Mouse (Mus musculus) lung, embryonic 15.5 days (tissue): Measurements from ENCODE around the gene Dnah9. TPM values are rescaled to one million over a fixed set of nuclear protein-coding genes. Genes with fewer than 3 reads are reported as not detected.

Experiments used
- ATAC-seq: fragments of 200-750 bp; cut with Nextera tagmentation; 2 replicates; pipeline ENCODE4 v1.8.0; 2017; ENCODE audit warnings: moderate number of reproducible peaks, borderline replicate concordance; ENCODE audit not compliant: low FRiP score, low TSS enrichment; ENCODE audit errors: extremely low read depth
- H3K27ac ChIP-seq: fragments of 300-500 bp; sonication (generic); 2 replicates; pipeline ENCODE4 v1.5.1; 2015; ENCODE audit warnings: moderate library complexity, mild to moderate bottlenecking, inconsistent platforms
- H3K27me3 ChIP-seq: fragments of 300-500 bp; sonication (generic); 2 replicates; pipeline ENCODE4 v1.6.1; 2015; ENCODE audit warnings: inconsistent platforms
- H3K36me3 ChIP-seq: fragments of 300-500 bp; sonication (generic); 2 replicates; pipeline ENCODE4 v1.6.1; 2015; ENCODE audit warnings: inconsistent platforms
- H3K4me1 ChIP-seq: fragments of 300-500 bp; sonication (generic); 2 replicates; pipeline ENCODE4 v1.6.1; 2015; ENCODE audit warnings: inconsistent platforms
- H3K4me2 ChIP-seq: fragments of 300-500 bp; sonication (generic); 2 replicates; pipeline ENCODE4 v1.6.1; 2015; ENCODE audit warnings: inconsistent platforms, mild to moderate bottlenecking, moderate library complexity
- H3K4me3 ChIP-seq: fragments of 300-500 bp; sonication (generic); 2 replicates; pipeline ENCODE4 v1.5.1; 2015; ENCODE audit warnings: mild to moderate bottlenecking, inconsistent platforms
- H3K9ac ChIP-seq: fragments of 300-500 bp; sonication (generic); 2 replicates; pipeline ENCODE4 v1.6.1; 2015; ENCODE audit warnings: inconsistent platforms
- H3K9me3 ChIP-seq: fragments of 300-500 bp; sonication (generic); 2 replicates; pipeline ENCODE4 v1.6.1; 2016; ENCODE audit warnings: inconsistent platforms
- WGBS: fragments of 180-500 bp; shearing (Covaris S2); methylation state at CpG from one replicate; pipeline ENCODE4 v1.1.7; 2015; 5-methylcytosine and 5-hydroxymethylcytosine counted together
- polyA plus RNA-seq: library from polyadenylated mRNA; unstranded; fragments of >200 nt; fragmentation: Nextera tagmentation; extraction: Ambion mirVana; gene quantifications from 2 replicates; pipeline ENCODE4 v1.2.1, GENCODE M21; 2015

Dnah9 gene
- polyA plus RNA-seq, 1 experiment from 2014 or later = 0.42 TPM

- ATAC-seq = no peak
- Histone ChIP-seq H3K4me2 (no peak overlapping the region), H3K9ac (no peak overlapping the region), H3K9me3 (no peaks in the 10 kb centered on the region), H3K4me3 (no peak overlapping the region), H3K27ac (no peak overlapping the region), H3K27me3 (no peaks in the 10 kb centered on the region), H3K4me1 (no peaks in the 10 kb centered on the region), H3K36me3 (no peaks in the 10 kb centered on the region)
- 36% methylated on average over 10 of the region's 10 CpGs for WGBS
These were observed 249.7 kb downstream of the Dnah9 start for GRCm38 (mm10) chr11:65918480-65919236.

DNA sequence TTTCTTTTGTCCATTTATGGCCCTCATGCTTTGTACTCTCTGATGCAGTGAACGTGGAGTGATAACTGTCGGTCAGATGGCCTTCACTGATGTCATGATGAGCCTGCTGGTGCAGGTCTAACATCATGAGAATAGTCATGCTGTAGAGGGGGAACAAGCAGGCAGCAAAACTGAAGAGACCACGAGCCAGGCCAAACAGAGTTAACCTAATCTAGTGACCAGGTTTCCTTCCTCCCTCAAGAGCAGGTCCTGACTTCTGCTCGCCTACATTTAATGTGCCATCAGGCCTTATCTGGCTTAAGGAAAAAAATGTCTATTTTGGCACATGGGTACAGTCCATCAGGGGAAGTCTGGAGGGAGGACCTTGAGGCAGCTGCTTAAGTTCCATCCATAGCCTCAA is 259.2 kb downstream of the Dnah9 start:
- 66% methylated on average over 4 of the region's 4 CpGs for WGBS
- Histone ChIP-seq H3K27me3 (no peaks in the 10 kb centered on the region), H3K36me3 (no peaks in the 10 kb centered on the region), H3K9ac (no peak overlapping the region), H3K4me3 (no peak overlapping the region), H3K9me3 (no peaks in the 10 kb centered on the region), H3K27ac (no peak overlapping the region), H3K4me1 (no peaks in the 10 kb centered on the region), H3K4me2 (no peak overlapping the region)
- no peak for ATAC-seq

DNA sequence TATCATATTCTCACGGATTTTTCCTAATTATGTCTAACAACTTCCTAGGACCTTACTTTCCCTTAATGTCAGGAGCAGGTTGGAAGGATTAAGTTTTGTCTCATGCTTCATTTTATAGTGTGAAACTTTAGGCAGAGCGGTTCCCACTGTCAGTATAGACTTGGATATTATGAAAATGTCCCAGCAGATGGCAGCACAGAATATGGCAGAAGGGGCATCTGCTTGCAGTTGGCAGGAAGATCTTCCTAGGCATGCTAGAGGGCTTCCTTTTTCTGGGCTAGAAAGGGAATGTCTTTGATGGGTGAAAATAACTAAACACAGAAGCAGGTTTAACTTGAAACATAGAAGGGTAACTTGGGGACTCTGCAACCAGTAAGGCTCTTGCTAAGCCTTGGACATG is 262.9 kb downstream of the Dnah9 start:
- Histone ChIP-seq H3K4me1 (no peaks in the 10 kb centered on the region), H3K4me2 (no peak overlapping the region), H3K4me3 (no peak overlapping the region), H3K9ac (no peak overlapping the region), H3K27me3 (no peaks in the 10 kb centered on the region), H3K36me3 (no peaks in the 10 kb centered on the region), H3K27ac (no peak overlapping the region), H3K9me3 (no peaks in the 10 kb centered on the region)
- WGBS = 72% methylated on average over 2 of the region's 2 CpGs
- no peak for ATAC-seq

DNA sequence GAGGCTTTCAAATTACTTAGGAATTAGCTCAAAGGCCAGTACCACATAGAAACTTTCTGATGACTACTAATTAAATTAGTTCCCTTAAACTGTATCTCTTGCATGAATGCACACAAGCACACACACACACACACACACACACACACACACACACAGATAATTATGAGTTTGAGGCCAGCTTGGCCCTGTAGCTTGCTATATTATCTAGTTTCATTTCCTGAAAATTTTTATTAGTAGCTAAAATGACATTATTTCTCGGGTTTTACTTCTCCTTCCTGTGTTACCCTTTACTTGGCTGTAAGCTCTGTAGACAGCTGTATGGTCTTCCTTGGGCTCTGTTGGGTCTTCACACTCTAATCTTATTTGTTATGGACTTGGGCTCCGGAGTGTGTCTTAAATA is 264.4 kb downstream of the Dnah9 start:
- no peak for ATAC-seq

GRCm38 (mm10) chr11:65881465-65881864 is 286.9 kb downstream of the Dnah9 start:
- Histone ChIP-seq H3K27ac (no peak overlapping the region), H3K9me3 (no peaks in the 10 kb centered on the region), H3K4me1 (no peaks in the 10 kb centered on the region), H3K36me3 (no peaks in the 10 kb centered on the region), H3K9ac (no peak overlapping the region), H3K27me3 (no peaks in the 10 kb centered on the region), H3K4me3 (no peak overlapping the region), H3K4me2 (no peak overlapping the region)
- WGBS = 69% methylated on average over 2 of the region's 2 CpGs
- ATAC-seq = no peak

More for the DNA sequence above, 264.4 kb downstream of the Dnah9 start:
- Histone ChIP-seq H3K9me3 (no peaks in the 10 kb centered on the region), H3K36me3 (no peaks in the 10 kb centered on the region), H3K4me3 (no peak overlapping the region), H3K27me3 (no peaks in the 10 kb centered on the region), H3K4me1 (no peaks in the 10 kb centered on the region), H3K9ac (no peak overlapping the region), H3K4me2 (no peak overlapping the region), H3K27ac (no peak overlapping the region)
- 81% methylated on average over 2 of the region's 2 CpGs for WGBS

DNA sequence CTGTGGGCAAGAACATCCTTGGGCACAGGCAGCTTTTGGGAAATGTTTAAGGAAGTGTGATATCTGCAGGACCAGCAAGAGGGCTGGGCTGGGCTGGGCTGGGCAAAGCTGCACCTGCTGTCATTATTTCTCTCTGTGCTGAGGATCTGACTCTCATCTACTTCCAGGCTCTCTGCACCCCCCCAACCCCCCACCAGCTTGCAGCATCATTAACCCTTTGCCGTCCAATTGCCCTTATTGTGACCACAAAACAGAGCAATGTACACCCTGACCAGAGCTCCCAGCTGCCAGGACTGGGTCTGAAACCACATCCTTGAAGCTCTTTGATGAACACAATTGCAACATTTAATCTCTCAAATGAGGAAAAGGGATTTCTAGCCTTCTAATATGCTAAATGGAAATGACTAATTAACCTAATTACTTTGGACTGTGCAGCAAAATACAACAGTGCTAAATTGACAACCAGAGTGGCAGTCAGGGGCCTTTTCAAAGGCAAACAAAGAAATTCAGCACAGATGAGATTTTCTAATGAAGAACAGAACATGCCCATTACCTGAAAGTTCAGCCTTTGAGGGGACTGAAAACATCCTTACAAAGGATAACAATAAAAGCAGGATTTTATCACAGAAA is 291.1 kb downstream of the Dnah9 start:
- Histone ChIP-seq H3K4me1 (no peaks in the 10 kb centered on the region), H3K4me2 (no peak overlapping the region), H3K9ac (no peak overlapping the region), H3K9me3 (no peaks in the 10 kb centered on the region), H3K36me3 (no peaks in the 10 kb centered on the region), H3K27ac (no peak overlapping the region), H3K4me3 (no peak overlapping the region), H3K27me3 (no peaks in the 10 kb centered on the region)
- no peak for ATAC-seq
- WGBS = 58% methylated on average over 1 of the region's 1 CpGs

GRCm38 (mm10) chr11:65861476-65861875 is 306.9 kb downstream of the Dnah9 start:
- WGBS = 33% methylated on average over 4 of the region's 4 CpGs
- Histone ChIP-seq H3K4me3 (no peak overlapping the region), H3K9me3 (no peaks in the 10 kb centered on the region), H3K27me3 (no peaks in the 10 kb centered on the region), H3K4me1 (no peaks in the 10 kb centered on the region), H3K9ac (no peak overlapping the region), H3K36me3 (no peaks in the 10 kb centered on the region), H3K4me2 (no peak overlapping the region), H3K27ac (no peak overlapping the region)
- ATAC-seq = no peak

DNA sequence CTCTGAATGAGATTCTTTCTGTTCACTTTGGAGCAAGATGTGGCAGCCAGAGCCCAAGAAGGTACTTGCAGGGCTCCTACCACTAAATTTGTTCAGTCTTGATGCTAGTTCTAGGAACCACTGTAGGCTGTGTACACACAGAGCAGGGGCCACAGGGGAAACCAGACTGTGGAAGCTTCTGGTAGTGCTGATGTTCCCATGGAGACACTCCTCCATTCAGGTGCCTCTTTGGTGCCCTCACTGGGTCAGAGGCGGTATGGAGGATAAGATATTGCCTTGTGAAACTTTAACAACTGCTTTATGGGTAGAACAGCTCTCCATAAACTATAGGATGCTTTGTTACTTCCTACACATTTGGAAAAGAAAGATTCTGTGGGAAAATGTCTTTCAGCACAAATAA is 316.3 kb downstream of the Dnah9 start:
- WGBS = 24% methylated on average over 1 of the region's 1 CpGs
- Histone ChIP-seq H3K9ac (no peak overlapping the region), H3K27me3 (no peaks in the 10 kb centered on the region), H3K4me2 (no peak overlapping the region), H3K4me3 (no peak overlapping the region), H3K36me3 (no peaks in the 10 kb centered on the region), H3K9me3 (no peaks in the 10 kb centered on the region), H3K27ac (no peak overlapping the region), H3K4me1 (0 out of 2 replicates have a peak, but pooled peaks cover 3% of the 10 kb centered on the region)
- no peak for ATAC-seq

DNA sequence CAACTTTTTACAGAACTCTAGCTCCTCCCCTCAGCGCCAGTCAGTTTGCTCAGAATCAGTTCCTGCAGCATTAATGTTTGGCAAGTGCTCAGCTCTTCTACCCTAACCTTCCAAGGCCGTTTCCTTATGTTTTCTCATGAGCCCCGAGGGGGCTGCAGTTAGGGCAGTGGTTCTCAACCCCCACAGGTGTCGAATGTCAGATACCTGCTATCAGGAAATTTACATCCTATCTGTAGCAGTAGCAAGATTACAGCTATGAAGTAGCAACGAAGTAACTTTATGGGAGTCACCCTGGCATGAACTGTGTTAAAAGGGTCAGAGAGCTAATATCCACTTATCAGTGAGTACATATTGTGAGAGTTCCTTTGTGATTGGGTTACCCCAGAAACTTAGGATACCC is 321.9 kb downstream of the Dnah9 start:
- Histone ChIP-seq H3K9ac (no peak overlapping the region), H3K27ac (no peak overlapping the region), H3K27me3 (no peaks in the 10 kb centered on the region), H3K9me3 (no peaks in the 10 kb centered on the region), H3K4me2 (no peak overlapping the region), H3K4me1 (no peaks in the 10 kb centered on the region), H3K36me3 (no peaks in the 10 kb centered on the region), H3K4me3 (no peak overlapping the region)
- 51% methylated on average over 5 of the region's 5 CpGs for WGBS
- no peak for ATAC-seq

GRCm38 (mm10) chr11:65838999-65839398 is 329.4 kb downstream of the Dnah9 start:
- H3K27ac ChIP-seq = no peak overlapping the region

DNA sequence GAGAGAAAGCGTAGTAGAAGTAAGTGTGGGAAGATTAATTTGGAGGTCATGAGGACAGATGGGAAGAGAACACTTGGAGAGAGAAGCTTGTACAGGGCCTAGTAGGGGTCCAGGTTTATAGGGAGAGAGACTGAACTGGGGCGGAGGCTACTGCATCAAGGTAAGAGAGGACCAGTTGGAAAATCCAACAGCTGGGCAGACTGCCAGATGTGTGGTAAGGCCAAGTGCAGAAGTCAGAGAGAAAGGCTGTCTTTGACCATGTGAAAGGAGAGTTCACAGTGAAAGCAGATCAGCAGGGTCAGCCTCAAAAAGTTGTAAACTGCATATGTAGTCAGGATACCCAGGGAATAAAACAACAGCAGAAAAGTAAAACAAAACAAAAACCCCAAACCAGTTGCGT is 343.8 kb downstream of the Dnah9 start:
- Histone ChIP-seq H3K27ac (no peak overlapping the region), H3K9me3 (no peaks in the 10 kb centered on the region), H3K36me3 (peaks cover 45% of the 10 kb centered on the region), H3K4me1 (no peaks in the 10 kb centered on the region), H3K4me3 (no peak overlapping the region), H3K9ac (no peak overlapping the region), H3K27me3 (no peaks in the 10 kb centered on the region), H3K4me2 (no peak overlapping the region)
- ATAC-seq = no peak
- 81% methylated on average over 3 of the region's 3 CpGs for WGBS

More at GRCm38 (mm10) chr11:65838999-65839398, 329.4 kb downstream of the Dnah9 start:
- H3K36me3 ChIP-seq = no peaks in the 10 kb centered on the region
- 39% methylated on average over 8 of the region's 8 CpGs for WGBS
- ATAC-seq = peak; percentile 94
- no peaks in the 10 kb centered on the region for H3K9me3 ChIP-seq
- H3K27me3 ChIP-seq = no peaks in the 10 kb centered on the region
- H3K4me1 ChIP-seq = peaks cover 5% of the 10 kb centered on the region; the same call in 1 of the 2 replicates
- H3K4me2 ChIP-seq = no peak overlapping the region
- no peak overlapping the region for H3K9ac ChIP-seq
- no peak overlapping the region for H3K4me3 ChIP-seq

DNA sequence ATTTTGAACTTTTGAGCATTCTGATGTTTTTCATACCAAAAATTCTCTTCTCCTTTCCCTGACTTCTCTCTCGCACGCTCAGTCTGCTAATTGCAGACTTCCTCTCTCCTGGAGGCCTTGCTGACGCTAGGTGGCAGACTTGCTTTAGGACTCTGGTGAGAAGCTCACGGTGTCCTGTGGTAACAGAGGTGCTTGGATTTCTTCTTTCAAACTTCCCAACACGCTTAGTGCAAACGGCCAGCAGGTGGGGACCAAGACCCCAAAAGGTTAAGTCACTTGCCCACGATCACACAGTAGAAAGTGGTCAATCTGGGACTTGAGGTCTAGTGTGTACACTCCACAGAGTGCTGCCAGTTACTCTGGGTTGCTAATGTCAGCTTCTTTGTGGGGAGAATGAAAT is 347.5 kb downstream of the Dnah9 start:
- no peak overlapping the region for H3K4me3 ChIP-seq
- no peak for ATAC-seq
- H3K27me3 ChIP-seq = no peaks in the 10 kb centered on the region
- H3K4me1 ChIP-seq = no peaks in the 10 kb centered on the region
- H3K4me2 ChIP-seq = no peak overlapping the region
- peaks cover 37% of the 10 kb centered on the region for H3K36me3 ChIP-seq
- 11% methylated on average over 7 of the region's 7 CpGs for WGBS
- no peaks in the 10 kb centered on the region for H3K9me3 ChIP-seq
- H3K9ac ChIP-seq = no peak overlapping the region
- no peak overlapping the region for H3K27ac ChIP-seq
